In the genomic region with DNA sequence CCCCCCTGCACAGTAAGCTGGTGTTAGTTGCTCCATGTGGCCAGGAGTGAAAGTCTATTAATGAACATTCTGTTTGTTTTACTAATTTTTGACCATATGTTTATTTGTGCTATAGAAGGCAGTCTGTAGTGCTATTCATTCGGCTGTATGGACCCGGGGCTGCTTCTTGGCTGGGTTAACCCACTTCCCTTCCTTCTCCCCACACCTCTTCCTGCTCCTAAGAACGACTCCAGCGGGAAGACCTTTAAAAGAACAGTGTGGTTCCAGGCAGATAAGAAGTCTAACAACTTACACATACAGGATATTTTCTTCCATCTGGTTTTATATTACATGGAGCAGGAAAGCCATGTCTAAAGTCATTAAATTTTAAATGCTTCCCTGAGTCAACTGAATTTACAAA, we compare ENCODE assay signal across 20 mouse cellular contexts.
DNase-seq lines count a peak whose midpoint lies in the region; ATAC-seq and TF ChIP-seq lines count a peak whose summit lies in the region.
"Had no signal": no experiment of that assay in that cellular context is flagged by ENCODE, and none has a peak within 500 bp of the region (broad histone marks: within the 10 kb centered on the region; RNA-seq: fewer than 3 reads in every experiment).

No protein-coding gene starts in this region.

- H3K27ac ChIP-seq in forebrain, embryonic 16.5 days (ENCODE audit: low read length): no peak overlapping the region
- no peak overlapping the region for H3K27ac ChIP-seq in forebrain, embryonic 15.5 days (replicated peaks)
- H3K27ac ChIP-seq in heart, embryonic 14.5 days (replicated peaks in 1 of 2; ENCODE audit: control insufficient read depth in 1 of 2, insufficient read depth in 1 of 2, low read depth in 2 of 2, low read length in 2 of 2): peak overlapping the region; percentile 40 to 46
- H3K27ac ChIP-seq in limb, embryonic 12.5 days: peak overlapping the region; percentile 1; the same call in 1 of the 2 replicates
- H3K27ac ChIP-seq in limb, embryonic 10.5 days: no peak overlapping the region
- no peak overlapping the region for H3K27ac ChIP-seq in left cerebral cortex, adult 2 months
- H3K27ac ChIP-seq: embryonic facial prominence, embryonic 13.5 days; forebrain, embryonic 12.5 days; gastrocnemius, adult 2 months; hindbrain, embryonic 12.5 days had no signal

- H3K4me1 ChIP-seq in forebrain, embryonic 16.5 days (replicated peaks; ENCODE audit: control insufficient read depth, insufficient read depth, low read length): no peaks in the 10 kb centered on the region
- H3K4me1 ChIP-seq in forebrain, embryonic 15.5 days: no peaks in the 10 kb centered on the region
- no peaks in the 10 kb centered on the region for H3K4me1 ChIP-seq in heart, embryonic 14.5 days (ENCODE audit: control insufficient read depth in 2 of 2, insufficient read depth in 2 of 2, low read length in 2 of 2)
- H3K4me1 ChIP-seq in limb, embryonic 12.5 days (replicated peaks): 0 out of 2 replicates have a peak, but pooled peaks cover 5% of the 10 kb centered on the region
- H3K4me1 ChIP-seq in limb, embryonic 10.5 days: no peaks in the 10 kb centered on the region
- H3K4me1 ChIP-seq: forebrain, embryonic 12.5 days; hindbrain, embryonic 12.5 days had no signal

- 0 out of 2 replicates have a peak, but pooled peaks have one; percentile 47 for ATAC-seq in forebrain, embryonic 16.5 days
- no peak for ATAC-seq in forebrain, embryonic 15.5 days (replicated peaks)
- ATAC-seq in heart, embryonic 14.5 days (ENCODE audit: insufficient number of reproducible peaks, insufficient read depth, low FRiP score, low read depth): no peak
- no peak for ATAC-seq in limb, embryonic 12.5 days (ENCODE audit: insufficient number of reproducible peaks, insufficient read depth, low FRiP score, low TSS enrichment, low read depth)
- ATAC-seq: hindbrain, embryonic 16.5 days; inflammation-experienced regulatory T-cells, adult 6 months; intestine, postnatal 0 days had no signal

- no peak for DNase-seq in heart, postnatal 36 days
- no peak for DNase-seq in limb, embryonic 10.5 days (ENCODE audit: low spot score)
- no peak for DNase-seq in left cerebral cortex, adult 2 months (ENCODE audit: extremely low spot score in 1 of 2, low spot score in 2 of 2)
- DNase-seq: adrenal gland, postnatal 10 days; cerebellum, adult 11 months; cerebellum, adult 8-10 months; cerebellum, postnatal 14 days; embryo, embryonic 11 days; gastrocnemius, adult 2 months; gastrocnemius, postnatal 25 days had no signal

- WGBS in forebrain, embryonic 16.5 days: 57% methylated on average over 4 of the region's 4 CpGs
- WGBS in forebrain, embryonic 15.5 days: 51% methylated on average over 4 of the region's 4 CpGs
- 24% methylated on average over 4 of the region's 4 CpGs for WGBS in heart, embryonic 14.5 days
- 49% methylated on average over 4 of the region's 4 CpGs for WGBS in limb, embryonic 12.5 days
- WGBS in limb, embryonic 10.5 days: 62% methylated on average over 4 of the region's 4 CpGs

- no peaks in the 10 kb centered on the region for H3K9me3 ChIP-seq in forebrain, embryonic 16.5 days (ENCODE audit: control insufficient read depth, low read length)
- no peaks in the 10 kb centered on the region for H3K9me3 ChIP-seq in forebrain, embryonic 15.5 days
- H3K9me3 ChIP-seq in heart, embryonic 14.5 days (ENCODE audit: control insufficient read depth, low read length): no peaks in the 10 kb centered on the region
- no peaks in the 10 kb centered on the region for H3K9me3 ChIP-seq in limb, embryonic 12.5 days
- H3K9me3 ChIP-seq in limb, embryonic 10.5 days (replicated peaks): no peaks in the 10 kb centered on the region
- H3K9me3 ChIP-seq: embryonic facial prominence, embryonic 13.5 days; forebrain, embryonic 12.5 days; hindbrain, embryonic 12.5 days had no signal

- H3K4me3 ChIP-seq in forebrain, embryonic 16.5 days (replicated peaks; ENCODE audit: low read length): no peak overlapping the region
- H3K4me3 ChIP-seq in forebrain, embryonic 15.5 days: no peak overlapping the region
- H3K4me3 ChIP-seq in heart, embryonic 14.5 days (ENCODE audit: control insufficient read depth in 1 of 2, insufficient read depth in 1 of 2, low read depth in 1 of 2, low read length in 2 of 2): no peak overlapping the region
- H3K4me3 ChIP-seq in limb, embryonic 12.5 days (replicated peaks): no peak overlapping the region
- no peak overlapping the region for H3K4me3 ChIP-seq in limb, embryonic 10.5 days
- no peak overlapping the region for H3K4me3 ChIP-seq in left cerebral cortex, adult 2 months
- H3K4me3 ChIP-seq: embryonic facial prominence, embryonic 13.5 days; forebrain, embryonic 12.5 days; gastrocnemius, adult 2 months; hindbrain, embryonic 12.5 days had no signal

- intact Hi-C loops in heart, postnatal 36 days (cut with DNase I): loop anchor here (5.0 kb wide), 1 partner anchor 479 kb away; no protein-coding TSS in a partner anchor
- intact Hi-C loops in left cerebral cortex, adult 2 months (cut with DNase I): loop anchor here (5.0 to 10.0 kb wide), 2 partner anchors 124 to 482 kb away; no protein-coding TSS in a partner anchor

- H3K4me2 ChIP-seq in forebrain, embryonic 16.5 days (ENCODE audit: low read length): no peak overlapping the region
- no peak overlapping the region for H3K4me2 ChIP-seq in forebrain, embryonic 15.5 days (replicated peaks)
- no peak overlapping the region for H3K4me2 ChIP-seq in heart, embryonic 14.5 days (ENCODE audit: low read length)
- no peak overlapping the region for H3K4me2 ChIP-seq in limb, embryonic 12.5 days
- H3K4me2 ChIP-seq: embryonic facial prominence, embryonic 13.5 days; forebrain, embryonic 12.5 days; hindbrain, embryonic 12.5 days had no signal

- no peaks in the 10 kb centered on the region for H3K27me3 ChIP-seq in forebrain, embryonic 16.5 days (replicated peaks; ENCODE audit: control insufficient read depth, insufficient read depth, low read length)
- H3K27me3 ChIP-seq in forebrain, embryonic 15.5 days: no peaks in the 10 kb centered on the region
- H3K27me3 ChIP-seq in heart, embryonic 14.5 days (ENCODE audit: control insufficient read depth, insufficient read depth, low read length): no peaks in the 10 kb centered on the region
- H3K27me3 ChIP-seq in limb, embryonic 12.5 days: no peaks in the 10 kb centered on the region
- H3K27me3 ChIP-seq in limb, embryonic 10.5 days (ENCODE audit: low read depth, poor library complexity, severe bottlenecking): no peaks in the 10 kb centered on the region
- H3K27me3 ChIP-seq: embryonic facial prominence, embryonic 13.5 days; forebrain, embryonic 12.5 days; hindbrain, embryonic 12.5 days had no signal

- H3K36me3 ChIP-seq in forebrain, embryonic 16.5 days (ENCODE audit: control insufficient read depth, insufficient read depth): no peaks in the 10 kb centered on the region
- no peaks in the 10 kb centered on the region for H3K36me3 ChIP-seq in forebrain, embryonic 15.5 days
- no peaks in the 10 kb centered on the region for H3K36me3 ChIP-seq in heart, embryonic 14.5 days (ENCODE audit: control insufficient read depth, insufficient read depth, low read length)
- no peaks in the 10 kb centered on the region for H3K36me3 ChIP-seq in limb, embryonic 12.5 days
- H3K36me3 ChIP-seq in limb, embryonic 10.5 days: no peaks in the 10 kb centered on the region
- H3K36me3 ChIP-seq: embryonic facial prominence, embryonic 13.5 days; forebrain, embryonic 12.5 days; hindbrain, embryonic 12.5 days had no signal

- TF ChIP-seq CTCF in left cerebral cortex, adult 2 months (IDR thresholded peaks at IDR 0.05): no peak

- no peak overlapping the region for H3K9ac ChIP-seq in forebrain, embryonic 16.5 days (replicated peaks; ENCODE audit: low read depth, low read length)
- H3K9ac ChIP-seq in forebrain, embryonic 15.5 days (replicated peaks): no peak overlapping the region
- no peak overlapping the region for H3K9ac ChIP-seq in heart, embryonic 14.5 days (ENCODE audit: low read length)
- H3K9ac ChIP-seq in limb, embryonic 12.5 days (replicated peaks): no peak overlapping the region
- H3K9ac ChIP-seq: embryonic facial prominence, embryonic 13.5 days; forebrain, embryonic 12.5 days; hindbrain, embryonic 12.5 days had no signal

Comparison
In these comparisons a context has a peak if more than half of its experiments do, and no peak if none do; other contexts are left out.
1. H3K27ac ChIP-seq: peak in heart, embryonic 14.5 days (2 of 2) and limb, embryonic 12.5 days (single experiment); none in forebrain, embryonic 16.5 days (single experiment), forebrain, embryonic 15.5 days (single experiment), limb, embryonic 10.5 days (single experiment) and left cerebral cortex, adult 2 months (single experiment).